Mouse (Mus musculus): ENCODE data around the gene Dedd2. TPM values are rescaled to one million over a fixed set of nuclear protein-coding genes. Genes with fewer than 3 reads are reported as not detected.
"Not testable (repeated sequence)": the region's sequence is repeated elsewhere in the genome, so short reads cannot be mapped to it uniquely, and the experiment has no call there.

Dedd2 gene
- 15.7 and 15.9 TPM in 2 replicates for polyA plus RNA-seq (2014; fragmentation: Nextera tagmentation; extraction: Ambion mirVana)

GRCm38 (mm10) chr7:25220457-25221101 is at the start of gene Dedd2:
TSS of gene Dedd2 (minus strand) at chr7:25220615.
- H3K36me3 ChIP-seq (ENCODE audit: control insufficient read depth, insufficient read depth, low read length), result peaks cover 29% of the 10 kb centered on the region

GRCm38 (mm10) chr7:25269545-25270271 is 49.3 kb upstream of the Dedd2 start:
- Histone ChIP-seq H3K9me3 (ENCODE audit: control insufficient read depth, low read length) (no peaks in the 10 kb centered on the region), H3K27me3 (ENCODE audit: control insufficient read depth, insufficient read depth, low read length) (no peaks in the 10 kb centered on the region), H3K4me1 (ENCODE audit: control insufficient read depth, insufficient read depth, low read length) (peaks cover 23% of the 10 kb centered on the region), H3K4me2 (ENCODE audit: low read length) (peak overlapping the region; percentile 83), H3K9ac (replicated peaks; ENCODE audit: low read length) (peak overlapping the region; percentile 80; the same call in 1 of the 2 replicates), H3K4me3 (replicated peaks; ENCODE audit: low read depth, low read length) (peak overlapping the region; percentile 62), H3K36me3 (ENCODE audit: control insufficient read depth, insufficient read depth, low read length) (peaks cover 28% of the 10 kb centered on the region), H3K27ac (replicated peaks; ENCODE audit: low read depth, low read length) (no peak overlapping the region)
- no peak for ATAC-seq (ENCODE audit: low FRiP score, low TSS enrichment)
- 82% methylated on average over 8 of the region's 8 CpGs for WGBS
- no peak for DNase-seq

More at GRCm38 (mm10) chr7:25220457-25221101, at the start of gene Dedd2:
- H3K9me3 ChIP-seq (ENCODE audit: control insufficient read depth, low read length), result no peaks in the 10 kb centered on the region
- no peaks in the 10 kb centered on the region for H3K27me3 ChIP-seq (ENCODE audit: control insufficient read depth, insufficient read depth, low read length)
- ATAC-seq (ENCODE audit: low FRiP score, low TSS enrichment) (no peak), DNase-seq (peak; percentile 17)
- H3K9ac ChIP-seq (replicated peaks; ENCODE audit: low read length), result peak within 1 kb of the TSS; percentile 73
- H3K4me1 ChIP-seq (ENCODE audit: control insufficient read depth, insufficient read depth, low read length), result peaks cover 26% of the 10 kb centered on the region
- WGBS, result 10% methylated on average over 20 of the region's 20 CpGs
- peak within 1 kb of the TSS; percentile 89 for H3K4me2 ChIP-seq (ENCODE audit: low read length)
- H3K4me3 ChIP-seq (replicated peaks; ENCODE audit: low read depth, low read length), result peak within 1 kb of the TSS; percentile 71
- peak within 1 kb of the TSS; percentile 87 for H3K27ac ChIP-seq (replicated peaks; ENCODE audit: low read depth, low read length)

- 0 out of 2 replicates have a peak overlapping the region, but pooled peaks have one; percentile 80 for H3K27ac ChIP-seq (replicated peaks; ENCODE audit: low read depth, low read length)
- peaks cover 21% of the 10 kb centered on the region for H3K4me1 ChIP-seq (ENCODE audit: control insufficient read depth, insufficient read depth, low read length)
- no peak for DNase-seq
- peaks cover 26% of the 10 kb centered on the region for H3K36me3 ChIP-seq (ENCODE audit: control insufficient read depth, insufficient read depth, low read length)
- 50% methylated on average over 4 of the region's 4 CpGs for WGBS
- H3K9me3 ChIP-seq (ENCODE audit: control insufficient read depth, low read length), result no peaks in the 10 kb centered on the region
- H3K4me3 ChIP-seq (replicated peaks; ENCODE audit: low read depth, low read length), result peak overlapping the region; percentile 62
- no peaks in the 10 kb centered on the region for H3K27me3 ChIP-seq (ENCODE audit: control insufficient read depth, insufficient read depth, low read length)
- peak overlapping the region; percentile 83 for H3K4me2 ChIP-seq (ENCODE audit: low read length)
- peak overlapping the region; percentile 80 for H3K9ac ChIP-seq (replicated peaks; ENCODE audit: low read length)
- ATAC-seq (ENCODE audit: low FRiP score, low TSS enrichment), result no peak
Observed at GRCm38 (mm10) chr7:25269029-25269428, 48.6 kb upstream of the Dedd2 start.

DNA sequence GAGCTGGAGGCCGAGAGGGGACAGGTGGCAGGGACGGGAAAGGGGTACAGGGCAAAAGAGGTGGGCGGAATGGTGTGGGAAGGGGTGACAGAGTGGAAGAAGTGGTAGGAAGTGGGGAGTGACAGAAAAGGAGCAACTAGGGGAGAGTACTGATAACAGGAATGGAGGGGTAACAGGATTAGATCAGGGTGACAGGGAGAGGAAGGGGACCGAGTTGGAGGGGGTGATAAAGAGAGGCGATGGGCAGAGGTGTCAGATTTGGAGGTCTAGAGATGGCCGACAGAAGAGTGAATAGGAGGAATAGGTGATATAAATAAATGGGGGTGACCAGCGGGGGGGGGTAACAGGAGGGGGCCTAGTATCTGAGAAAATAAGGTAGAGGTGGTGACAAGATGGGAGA is 48.2 kb upstream of the Dedd2 start:
- WGBS, result 1% methylated on average over 7 of the region's 7 CpGs
- H3K27ac ChIP-seq (replicated peaks; ENCODE audit: low read depth, low read length), result peak overlapping the region; percentile 80
- H3K9me3 ChIP-seq (ENCODE audit: control insufficient read depth, low read length), result no peaks in the 10 kb centered on the region
- DNase-seq (no peak), ATAC-seq (ENCODE audit: low FRiP score, low TSS enrichment) (no peak)
- H3K4me1 ChIP-seq (ENCODE audit: control insufficient read depth, insufficient read depth, low read length), result peaks cover 19% of the 10 kb centered on the region
- H3K36me3 ChIP-seq (ENCODE audit: control insufficient read depth, insufficient read depth, low read length), result peaks cover 25% of the 10 kb centered on the region
- H3K4me3 ChIP-seq (replicated peaks; ENCODE audit: low read depth, low read length), result peak overlapping the region; percentile 62
- H3K9ac ChIP-seq (replicated peaks; ENCODE audit: low read length), result peak overlapping the region; percentile 80
- no peaks in the 10 kb centered on the region for H3K27me3 ChIP-seq (ENCODE audit: control insufficient read depth, insufficient read depth, low read length)
- peak overlapping the region; percentile 83 for H3K4me2 ChIP-seq (ENCODE audit: low read length)

- Histone ChIP-seq H3K9ac (replicated peaks; ENCODE audit: low read length) (peak overlapping the region; percentile 80), H3K36me3 (ENCODE audit: control insufficient read depth, insufficient read depth, low read length) (peaks cover 18% of the 10 kb centered on the region), H3K4me1 (ENCODE audit: control insufficient read depth, insufficient read depth, low read length) (peaks cover 19% of the 10 kb centered on the region), H3K4me2 (ENCODE audit: low read length) (peak overlapping the region; percentile 83), H3K9me3 (ENCODE audit: control insufficient read depth, low read length) (no peaks in the 10 kb centered on the region), H3K27me3 (ENCODE audit: control insufficient read depth, insufficient read depth, low read length) (no peaks in the 10 kb centered on the region), H3K4me3 (replicated peaks; ENCODE audit: low read depth, low read length) (peak overlapping the region; percentile 62), H3K27ac (replicated peaks; ENCODE audit: low read depth, low read length) (peak overlapping the region; percentile 90)
- ATAC-seq (ENCODE audit: low FRiP score, low TSS enrichment) (peak; percentile 95), DNase-seq (peak; percentile 100)
- under 1% methylated on average over 33 of the region's 33 CpGs for WGBS
Observed at GRCm38 (mm10) chr7:25267751-25268463, 47.5 kb upstream of the Dedd2 start.

GRCm38 (mm10) chr7:25267301-25267750 is 46.9 kb upstream of the Dedd2 start, which contains the start of gene Cic:
TSS of gene Cic (plus strand) at chr7:25267704.
- Histone ChIP-seq H3K4me3 (replicated peaks; ENCODE audit: low read depth, low read length) (peak within 1 kb of the TSS; percentile 62), H3K27ac (replicated peaks; ENCODE audit: low read depth, low read length) (peak within 1 kb of the TSS; percentile 90), H3K9me3 (ENCODE audit: control insufficient read depth, low read length) (no peaks in the 10 kb centered on the region), H3K4me1 (ENCODE audit: control insufficient read depth, insufficient read depth, low read length) (peaks cover 19% of the 10 kb centered on the region), H3K36me3 (ENCODE audit: control insufficient read depth, insufficient read depth, low read length) (peaks cover 12% of the 10 kb centered on the region), H3K9ac (replicated peaks; ENCODE audit: low read length) (peak within 1 kb of the TSS; percentile 80), H3K4me2 (ENCODE audit: low read length) (peak within 1 kb of the TSS; percentile 83), H3K27me3 (ENCODE audit: control insufficient read depth, insufficient read depth, low read length) (no peaks in the 10 kb centered on the region)
- DNase-seq, result peak; percentile 100
- peak; percentile 90 for ATAC-seq (ENCODE audit: low FRiP score, low TSS enrichment)
- WGBS, result under 1% methylated on average over 29 of the region's 29 CpGs

DNA sequence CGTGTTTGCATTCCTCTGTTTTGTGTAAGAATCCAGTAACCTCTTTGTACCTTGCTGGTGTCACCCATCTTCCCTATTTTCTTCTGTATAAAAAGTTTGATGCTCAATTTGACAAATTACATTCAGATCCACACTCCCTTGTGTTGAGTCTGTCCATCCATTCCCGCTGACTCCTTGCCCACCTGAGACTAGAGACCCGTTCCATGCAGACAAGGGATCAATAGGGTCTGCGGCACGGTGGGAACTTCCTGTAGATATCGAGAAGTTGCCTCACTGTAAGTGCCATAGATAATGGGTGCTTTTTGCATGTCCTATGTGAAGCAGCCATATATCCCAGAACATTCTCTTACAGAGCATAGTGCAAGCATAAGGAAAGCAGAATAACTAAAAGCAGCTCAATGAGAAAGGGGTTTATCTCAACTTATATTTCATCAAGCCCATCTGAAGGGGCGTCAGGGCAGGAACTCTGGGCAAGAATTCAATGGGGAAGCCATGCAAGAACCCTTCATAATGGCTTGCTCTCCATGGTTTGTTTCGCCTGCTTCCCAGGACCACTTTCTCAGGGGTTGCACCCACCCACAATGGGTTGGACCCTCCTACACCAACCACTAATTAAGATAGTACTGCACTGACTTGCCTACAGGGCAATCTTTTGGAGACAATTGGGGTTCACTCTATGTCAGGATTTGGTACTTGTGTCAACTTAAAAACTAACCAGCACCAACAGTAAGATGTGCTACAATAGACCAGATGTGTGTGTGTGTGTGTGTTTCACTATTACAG is 46.0 kb upstream of the Dedd2 start:
- Histone ChIP-seq H3K9me3 (ENCODE audit: control insufficient read depth, low read length) (no peaks in the 10 kb centered on the region), H3K4me2 (ENCODE audit: low read length) (peak overlapping the region; percentile 49), H3K4me3 (replicated peaks; ENCODE audit: low read depth, low read length) (no peak overlapping the region), H3K4me1 (ENCODE audit: control insufficient read depth, insufficient read depth, low read length) (peaks cover 19% of the 10 kb centered on the region), H3K27ac (replicated peaks; ENCODE audit: low read depth, low read length) (no peak overlapping the region), H3K9ac (replicated peaks; ENCODE audit: low read length) (no peak overlapping the region), H3K27me3 (ENCODE audit: control insufficient read depth, insufficient read depth, low read length) (no peaks in the 10 kb centered on the region), H3K36me3 (ENCODE audit: control insufficient read depth, insufficient read depth, low read length) (peaks cover 3% of the 10 kb centered on the region; the same call in 1 of the 2 replicates)
- DNase-seq (no peak), ATAC-seq (ENCODE audit: low FRiP score, low TSS enrichment) (no peak)
- WGBS, result 92% methylated on average over 8 of the region's 8 CpGs

DNA sequence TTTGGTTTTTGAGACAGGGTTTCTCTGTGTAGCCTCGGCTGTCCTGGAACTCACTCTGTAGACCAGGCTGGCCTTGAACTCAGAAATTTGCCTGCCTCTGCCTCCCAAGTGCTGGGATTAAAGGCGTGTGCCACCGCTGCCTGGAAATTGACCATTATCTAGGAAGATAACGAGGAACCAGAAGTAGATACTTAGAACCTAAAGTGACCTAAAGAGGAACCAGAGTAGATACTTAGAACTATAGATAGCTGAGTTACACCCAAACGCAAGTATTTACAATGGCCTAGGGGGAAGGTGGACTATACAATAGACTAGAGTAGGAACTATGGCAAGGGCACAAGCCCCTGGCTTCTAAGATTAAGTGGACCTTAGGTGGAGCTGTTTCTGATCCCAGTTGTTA is 45.3 kb upstream of the Dedd2 start:
- not testable (repeated sequence) for H3K9ac ChIP-seq (replicated peaks; ENCODE audit: low read length); H3K4me2 ChIP-seq (ENCODE audit: low read length); H3K36me3 ChIP-seq (ENCODE audit: control insufficient read depth, insufficient read depth, low read length); H3K9me3 ChIP-seq (ENCODE audit: control insufficient read depth, low read length); ATAC-seq (ENCODE audit: low FRiP score, low TSS enrichment); H3K27ac ChIP-seq (replicated peaks; ENCODE audit: low read depth, low read length); DNase-seq; H3K27me3 ChIP-seq (ENCODE audit: control insufficient read depth, insufficient read depth, low read length); H3K4me3 ChIP-seq (replicated peaks; ENCODE audit: low read depth, low read length)
- 91% methylated on average over 5 of the region's 5 CpGs for WGBS
- peaks cover 19% of the 10 kb centered on the region for H3K4me1 ChIP-seq (ENCODE audit: control insufficient read depth, insufficient read depth, low read length)
